Mouse (Mus musculus): ENCODE measurements around the gene Zfp975.
"Not testable (repeated sequence)": the region's sequence is repeated elsewhere in the genome, so short reads cannot be mapped to it uniquely, and the experiment has no call there.

The Zfp975 gene

GRCm38 (mm10) chr7:42692362-42693158 lies at the start of gene Zfp975:
Zfp975 (minus strand) TSS chr7:42692742.
- DNase-seq: peak; percentile 90

GRCm38 (mm10) chr7:42738536-42739210 lies 46.1 kb upstream of the Zfp975 start:
- DNase-seq: no peak

GRCm38 (mm10) chr7:42726917-42727316 lies 34.4 kb upstream of the Zfp975 start, which contains the start of gene Gm17067:
Gm17067 (minus strand) TSS chr7:42727017.
- not testable (repeated sequence) for DNase-seq

GRCm38 (mm10) chr7:42693251-42693650 lies 709 bp upstream of the Zfp975 start:
- not testable (repeated sequence) for DNase-seq

DNA sequence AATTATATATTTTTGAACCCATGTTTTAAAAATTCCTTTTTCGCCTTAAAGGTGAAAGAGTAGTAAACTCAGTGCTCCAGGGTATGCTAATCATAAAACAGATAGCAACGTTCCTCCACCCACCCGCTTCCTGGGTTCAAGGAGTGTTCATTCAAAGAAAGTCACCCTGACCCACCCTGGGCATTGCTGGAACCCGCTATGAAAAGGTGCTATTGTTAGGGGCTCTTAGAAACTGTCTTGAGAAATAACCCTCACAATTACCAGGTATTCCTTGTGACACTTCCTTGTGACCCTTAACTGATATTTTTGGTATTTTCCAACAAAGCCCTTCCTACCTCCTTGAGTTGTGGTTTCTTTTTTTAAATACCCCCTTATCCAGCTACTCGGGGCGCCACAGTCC lies 12.5 kb downstream of the Zfp975 start:
- not testable (repeated sequence) for DNase-seq

- DNase-seq: not testable (repeated sequence)
Measured at GRCm38 (mm10) chr7:42679646-42680045, 12.9 kb downstream of the Zfp975 start.

GRCm38 (mm10) chr7:42660140-42660539 lies 32.4 kb downstream of the Zfp975 start:
- not testable (repeated sequence) for DNase-seq

DNA sequence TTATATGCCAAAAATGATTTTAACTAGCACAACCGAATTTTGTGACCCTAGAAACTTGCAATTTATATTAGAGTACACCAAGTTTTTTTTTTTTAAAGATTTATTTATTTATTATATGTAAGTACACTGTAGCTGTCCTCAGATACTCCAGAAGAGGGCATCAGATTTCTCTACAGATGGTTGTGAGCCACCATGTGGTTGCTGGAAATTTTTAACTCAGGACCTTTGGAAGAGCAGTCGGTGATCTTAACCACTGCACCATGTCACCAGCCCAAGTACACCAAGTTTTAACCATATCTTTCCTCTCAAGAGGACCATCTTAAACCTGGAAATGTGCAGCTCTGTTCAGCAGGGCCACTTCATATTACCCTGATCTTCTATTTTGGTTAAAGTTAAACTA lies 37.3 kb downstream of the Zfp975 start:
- DNase-seq: not testable (repeated sequence)

DNA sequence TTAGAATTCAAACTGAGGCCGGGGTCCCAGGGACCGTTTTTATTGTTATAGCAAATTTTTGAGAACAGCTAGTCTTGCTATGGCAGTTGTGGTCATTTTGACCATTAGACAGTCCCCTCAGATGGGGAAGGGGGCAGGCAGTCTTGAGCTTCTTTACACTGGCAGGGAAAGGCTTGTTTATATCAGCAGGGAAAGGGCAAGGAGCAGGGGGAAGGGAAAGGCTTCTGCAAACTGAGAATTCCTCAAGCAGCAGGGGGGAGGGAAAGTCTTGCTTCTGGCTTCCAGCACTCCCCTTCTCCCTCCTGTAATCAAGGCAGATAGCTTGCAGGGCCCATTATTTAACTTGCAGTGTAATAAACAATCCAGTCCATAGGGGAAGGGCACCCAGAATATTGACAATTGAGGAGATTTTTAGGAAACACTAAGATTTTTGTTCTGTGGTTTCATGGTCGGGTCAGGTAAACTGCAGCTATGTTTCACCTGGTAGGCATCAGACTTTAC lies 49.4 kb downstream of the Zfp975 start:
- not testable (repeated sequence) for DNase-seq

- DNase-seq: peak; percentile 80
Measured at GRCm38 (mm10) chr7:42642152-42643115, 50.1 kb downstream of the Zfp975 start, which contains the start of gene Zfp976. Zfp976 (minus strand) TSS chr7:42642588.

DNA sequence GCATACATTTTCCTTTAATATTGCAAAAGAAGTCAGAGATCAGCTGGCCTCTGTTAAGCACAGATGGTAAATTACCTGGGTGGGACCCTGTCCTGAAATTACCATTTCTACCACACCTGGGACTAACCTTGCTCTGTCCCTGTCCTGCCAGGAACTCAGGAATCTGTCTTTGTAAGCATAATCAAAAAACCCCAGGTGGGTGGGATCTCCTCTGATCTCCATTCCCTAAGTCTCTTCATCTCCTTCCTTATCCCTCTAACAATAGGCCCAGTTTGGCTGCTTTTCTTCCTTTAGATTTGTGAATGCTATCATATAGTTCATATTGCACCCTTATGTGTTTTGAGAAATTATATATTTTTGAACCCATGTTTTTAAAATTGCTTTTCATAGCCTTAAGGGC lies 61.5 kb downstream of the Zfp975 start:
- DNase-seq: not testable (repeated sequence)
